Mouse (Mus musculus) heart, adult 9 months (tissue): ENCODE results near the gene Dennd1a.

ENCODE experiments used
- DNase-seq, 2 experiments: peaks; one replicate each; pipeline ENCODE4 v3.0.0; 2022; ENCODE audit warnings: low spot score in 2 of 2

The Dennd1a gene

DNA sequence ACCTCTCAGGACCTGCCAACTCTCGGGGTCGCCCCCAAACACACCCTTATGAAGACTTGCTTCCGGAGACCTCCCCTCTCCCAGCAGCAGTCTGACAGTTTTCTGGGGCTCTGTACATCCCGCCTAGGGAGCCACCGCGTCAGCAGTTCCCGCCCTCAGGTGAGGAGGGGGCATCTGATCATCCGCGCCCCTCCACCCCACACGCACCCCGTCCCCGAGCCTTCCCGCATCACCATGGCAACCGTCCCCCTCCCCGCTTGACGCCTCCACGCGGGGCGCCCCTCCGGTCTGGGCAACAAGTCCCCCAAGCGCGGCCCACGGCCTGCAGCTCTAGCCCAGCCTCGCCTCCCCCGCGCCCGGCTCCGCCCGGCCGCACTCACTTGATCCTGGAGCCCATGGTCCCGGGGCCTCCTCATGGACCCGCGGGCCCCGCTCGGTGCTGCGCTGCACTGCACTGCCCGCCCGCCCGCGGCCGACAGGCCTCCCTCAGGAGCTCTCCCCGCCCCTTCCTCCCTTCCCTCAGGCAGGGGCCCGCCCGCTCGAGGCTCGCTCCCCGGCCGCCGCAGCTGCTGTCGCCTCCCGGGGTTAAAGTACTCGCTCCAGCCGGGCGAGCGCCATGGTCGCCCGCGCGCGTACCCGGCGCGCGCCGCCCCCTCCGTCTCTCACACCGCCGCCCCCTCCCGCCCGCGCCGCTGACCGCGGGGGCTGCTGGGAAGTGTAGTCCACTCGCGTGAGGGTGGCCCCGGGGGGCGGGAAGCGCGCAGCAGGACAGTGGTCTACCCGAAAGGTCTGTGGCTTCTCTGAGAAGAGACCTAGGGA is at the start of gene Dennd1a:
Dennd1a (minus strand) TSS at position 658 of the 819 bp plus-strand sequence.
- peak; percentile 87 to 91 for DNase-seq

DNA sequence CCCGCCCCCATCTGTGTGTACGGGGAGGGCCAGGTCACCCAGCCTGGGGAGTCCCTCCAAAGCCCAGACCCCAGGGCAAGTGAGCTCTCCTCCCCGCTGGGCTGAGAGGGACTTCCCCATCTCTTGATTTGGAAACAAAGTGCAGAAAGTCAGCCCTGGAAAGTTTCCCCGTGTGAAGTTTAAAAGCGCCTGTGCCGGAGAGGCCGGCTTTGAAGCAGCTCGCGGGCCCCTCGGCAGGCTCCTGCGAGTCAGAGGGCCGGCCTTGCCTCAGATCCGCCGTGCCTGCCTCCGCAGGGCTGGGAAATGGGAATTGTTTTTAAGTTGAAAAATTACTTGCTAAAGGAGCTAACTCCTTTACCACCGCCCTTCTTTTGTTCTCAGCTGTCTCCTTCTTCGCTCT is 49.4 kb upstream of the Dennd1a start:
- no peak for DNase-seq

DNA sequence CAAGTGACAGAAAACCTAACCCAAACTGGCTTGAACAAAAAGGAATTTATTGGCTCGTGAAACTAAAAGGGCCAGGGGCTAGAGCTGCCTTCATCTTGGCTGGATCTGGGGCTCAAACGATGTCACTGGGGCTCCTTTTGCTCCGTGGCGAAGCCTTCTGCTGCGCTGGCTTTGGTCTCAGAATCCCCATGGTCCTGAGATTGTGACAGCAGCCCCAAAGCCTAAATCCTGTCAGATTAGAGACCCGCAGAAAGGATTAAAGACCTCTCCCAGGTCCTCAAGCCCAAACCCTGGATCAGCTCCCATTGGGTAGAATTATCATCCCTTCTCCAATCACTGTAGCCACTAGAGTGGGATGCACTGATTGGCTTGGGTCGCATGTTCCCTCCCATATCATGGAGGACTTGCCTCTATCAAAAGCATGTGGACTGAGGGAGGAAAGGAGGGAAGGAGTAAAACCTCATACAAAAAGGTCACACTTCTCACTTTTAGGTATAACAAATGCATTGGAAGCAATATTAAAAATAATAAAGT is 46.5 kb upstream of the Dennd1a start:
- DNase-seq: no peak

DNA sequence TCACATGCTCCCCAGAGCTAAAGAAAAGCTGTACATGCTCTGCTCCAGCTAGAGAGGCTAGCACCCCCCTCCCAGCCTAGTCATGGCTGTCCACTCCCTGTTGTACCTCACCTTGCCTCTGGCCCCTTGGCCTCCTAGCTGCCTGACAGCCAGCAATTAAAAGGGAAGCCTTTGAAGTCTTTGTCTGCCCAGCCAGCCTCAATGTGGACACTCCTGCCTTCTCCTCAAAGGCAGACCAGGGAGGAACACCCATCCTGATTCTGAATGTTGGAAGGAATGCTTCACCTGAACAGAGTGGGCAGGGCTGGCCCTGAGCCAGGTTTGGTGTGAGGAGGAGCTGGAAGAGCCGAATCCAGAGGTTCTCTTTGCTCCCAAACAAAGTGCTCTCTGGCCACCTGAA is 39.5 kb upstream of the Dennd1a start:
- DNase-seq: no peak

- no peak for DNase-seq
Measured at GRCm38 (mm10) chr2:38323380-38323779, 36.2 kb upstream of the Dennd1a start.

DNA sequence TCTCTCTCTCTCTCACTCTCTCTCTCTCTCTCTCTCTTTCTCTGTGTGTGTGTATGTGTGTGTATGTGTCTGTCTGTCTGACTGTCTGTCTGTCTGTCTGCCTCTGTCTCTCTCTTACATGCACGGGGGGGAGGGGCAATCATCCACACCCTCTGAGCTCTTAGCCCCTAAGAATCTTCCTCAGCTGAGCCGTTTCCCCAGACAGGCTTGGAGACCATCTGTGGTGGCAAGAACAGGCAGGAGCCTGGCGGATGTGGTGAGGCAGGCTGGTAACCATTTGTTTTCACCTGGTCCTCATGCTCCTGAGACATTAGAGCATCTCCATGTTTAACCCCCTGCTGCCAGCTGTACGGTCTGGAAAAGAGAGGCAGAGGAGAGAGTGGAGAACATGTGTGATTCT is 33.7 kb upstream of the Dennd1a start:
- no peak for DNase-seq

DNA sequence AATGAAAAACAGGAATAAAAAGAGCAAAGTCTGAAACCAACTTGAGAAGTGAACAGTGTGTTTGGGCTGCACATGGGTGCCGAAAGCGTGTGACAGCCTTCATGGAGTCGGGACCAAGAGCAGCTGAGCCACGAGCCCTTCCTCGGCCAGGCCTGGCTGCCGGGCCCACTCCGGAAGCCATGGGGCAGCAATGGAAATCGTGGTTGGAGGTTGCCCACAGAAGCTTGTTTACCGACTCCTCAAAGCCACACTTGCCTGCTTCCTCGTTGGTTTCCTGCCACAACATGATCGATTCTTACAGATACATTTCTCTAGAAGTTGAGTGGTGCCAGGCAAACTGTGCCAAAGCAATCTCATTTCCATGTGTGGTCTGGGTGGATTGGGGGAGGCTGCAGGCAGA is 31.9 kb upstream of the Dennd1a start:
- no peak for DNase-seq

DNA sequence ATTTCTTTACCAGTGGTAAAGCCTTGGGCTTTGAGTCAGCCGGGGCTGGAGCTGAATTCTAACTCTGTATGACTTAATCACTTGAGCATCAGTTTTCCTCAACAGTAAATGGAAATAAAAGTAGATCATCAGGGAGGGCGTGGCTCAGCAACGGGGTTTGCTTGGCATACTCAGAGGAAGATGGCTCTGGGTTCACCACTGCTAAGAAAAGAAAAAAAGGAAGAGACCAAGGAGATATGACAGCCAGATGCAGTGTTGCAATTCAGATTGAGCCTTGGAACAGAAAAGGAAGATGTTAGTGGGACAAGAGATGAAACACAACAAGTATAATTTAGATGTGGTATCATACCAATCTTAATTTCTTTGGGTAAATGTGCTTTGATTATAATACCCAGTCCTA is 26.2 kb upstream of the Dennd1a start:
- DNase-seq: no peak

- no peak for DNase-seq
Measured at GRCm38 (mm10) chr2:38312921-38313320, 25.7 kb upstream of the Dennd1a start.

GRCm38 (mm10) chr2:38305152-38305551 is 18.0 kb upstream of the Dennd1a start:
- no peak for DNase-seq

- DNase-seq: no peak
Measured at GRCm38 (mm10) chr2:38300941-38301340, 13.8 kb upstream of the Dennd1a start.

DNA sequence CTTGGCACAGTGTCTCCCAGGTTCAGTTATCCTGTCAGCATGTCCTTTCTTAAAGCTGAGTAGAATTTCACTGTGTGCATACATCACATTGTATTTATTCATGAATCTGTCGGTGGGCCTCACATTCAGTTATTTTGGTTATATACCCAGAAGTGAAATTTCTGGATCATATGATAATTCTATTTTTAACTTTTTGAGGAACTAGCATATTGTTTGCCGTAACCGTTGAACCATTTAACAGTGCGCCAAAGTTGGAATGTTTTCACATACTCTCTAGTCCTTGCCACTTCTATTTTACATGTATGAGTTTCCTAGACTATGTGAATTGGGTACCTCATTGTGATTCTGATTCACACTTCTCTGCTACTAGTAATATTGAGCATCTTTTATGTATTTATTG is 8.7 kb upstream of the Dennd1a start:
- no peak for DNase-seq

DNA sequence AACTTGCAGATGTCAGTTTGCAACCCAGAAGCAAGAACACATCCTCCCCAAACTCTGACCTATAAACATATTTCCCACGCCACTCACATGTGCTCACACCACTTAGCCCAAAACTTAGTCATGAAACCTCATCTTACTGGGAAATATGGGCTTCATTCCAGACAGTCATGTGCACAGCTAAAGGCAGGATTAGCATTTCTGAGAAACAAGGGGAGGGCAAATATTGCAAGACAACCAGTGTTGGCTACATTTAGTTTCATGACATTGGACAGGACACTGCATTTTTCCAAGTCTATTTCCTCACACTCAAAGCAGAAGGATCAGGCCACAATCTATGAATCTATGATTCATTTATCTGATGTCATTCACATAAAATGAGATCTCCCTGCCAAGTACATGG is 4.3 kb upstream of the Dennd1a start:
- no peak for DNase-seq

DNA sequence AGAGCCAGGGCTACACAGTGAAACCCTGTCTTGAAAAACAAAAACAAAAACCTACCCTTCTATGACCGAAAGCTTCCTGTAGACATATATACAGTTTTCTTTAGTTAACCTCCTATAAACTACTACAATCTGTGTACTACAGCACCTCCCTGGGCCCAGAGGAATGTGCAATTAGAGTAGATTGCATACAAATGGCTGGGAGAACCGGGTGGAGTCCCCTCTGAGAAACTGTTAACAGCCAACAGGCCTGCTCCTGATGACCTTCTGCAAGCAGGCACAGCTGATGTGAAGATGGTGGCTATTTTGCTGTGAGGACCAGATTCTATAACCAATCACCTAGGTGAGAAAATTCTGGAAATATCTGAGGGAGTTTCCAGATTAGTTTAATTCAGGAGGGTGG is 1.0 kb upstream of the Dennd1a start:
- no peak for DNase-seq

GRCm38 (mm10) chr2:38286433-38286732 is 807 bp downstream of the Dennd1a start:
- DNase-seq: no peak

- no peak for DNase-seq
Measured at GRCm38 (mm10) chr2:38285781-38286432, 1.3 kb downstream of the Dennd1a start.

DNA sequence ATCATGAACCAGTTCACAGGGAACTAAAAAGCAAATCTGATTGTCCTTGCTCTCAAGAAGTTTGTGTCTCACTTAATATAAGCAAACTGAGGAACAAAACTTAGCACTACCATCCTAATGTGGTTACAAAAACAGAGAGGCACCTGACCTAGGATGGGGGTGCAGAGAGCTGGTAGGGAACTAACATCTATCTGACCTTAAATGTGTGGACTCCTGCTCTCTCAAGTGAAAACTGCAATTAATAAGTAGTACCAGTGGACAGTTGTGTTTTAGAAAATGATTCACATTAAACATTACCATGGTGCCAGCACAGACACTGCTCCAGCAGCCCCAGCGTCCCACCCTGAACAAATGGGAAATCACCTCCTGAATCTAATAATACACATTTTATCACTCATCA is 3.2 kb downstream of the Dennd1a start:
- no peak for DNase-seq

DNA sequence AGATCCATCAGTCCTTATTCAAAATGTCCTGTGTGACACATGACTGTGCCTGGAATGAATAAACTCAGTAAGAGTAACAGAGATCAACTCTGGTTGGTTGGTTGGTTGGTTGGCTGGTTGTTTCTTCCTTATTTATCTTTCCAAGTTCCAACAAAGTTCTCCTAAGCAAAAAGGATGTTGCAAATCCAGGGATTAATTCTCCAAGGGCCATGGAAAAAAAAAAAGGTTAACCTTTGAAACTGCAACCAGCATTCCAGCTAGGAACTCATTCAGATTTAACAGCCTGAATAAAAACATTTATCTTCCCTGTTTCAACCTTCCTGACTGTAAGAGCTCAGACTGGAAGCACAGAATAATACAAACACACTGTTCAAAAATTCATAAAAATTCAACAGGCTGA is 6.8 kb downstream of the Dennd1a start:
- DNase-seq: no peak

GRCm38 (mm10) chr2:38274973-38275372 is 12.2 kb downstream of the Dennd1a start:
- DNase-seq: no peak

DNA sequence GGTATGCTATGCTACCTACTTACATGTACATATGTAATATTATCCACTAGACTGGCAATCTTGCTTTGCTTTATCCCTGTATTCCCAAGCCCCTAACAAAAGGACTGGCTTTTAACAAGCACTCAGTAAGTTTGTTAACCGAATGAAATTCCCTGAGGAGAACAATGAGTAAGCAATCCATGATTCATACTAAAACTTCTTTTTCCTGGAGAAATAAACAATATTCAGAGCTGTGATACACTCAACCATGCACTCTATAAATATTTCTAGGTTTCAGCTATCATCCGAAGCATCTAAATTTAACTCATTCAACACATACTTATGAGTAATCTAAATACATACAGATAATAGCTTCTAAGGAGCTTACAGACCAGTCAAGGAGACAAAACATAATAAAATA is 23.5 kb downstream of the Dennd1a start:
- DNase-seq: peak; percentile 5 to 8

- no peak for DNase-seq
Measured at GRCm38 (mm10) chr2:38259052-38259451, 28.1 kb downstream of the Dennd1a start.

- no peak for DNase-seq
Measured at GRCm38 (mm10) chr2:38237616-38238015, 49.6 kb downstream of the Dennd1a start.

DNA sequence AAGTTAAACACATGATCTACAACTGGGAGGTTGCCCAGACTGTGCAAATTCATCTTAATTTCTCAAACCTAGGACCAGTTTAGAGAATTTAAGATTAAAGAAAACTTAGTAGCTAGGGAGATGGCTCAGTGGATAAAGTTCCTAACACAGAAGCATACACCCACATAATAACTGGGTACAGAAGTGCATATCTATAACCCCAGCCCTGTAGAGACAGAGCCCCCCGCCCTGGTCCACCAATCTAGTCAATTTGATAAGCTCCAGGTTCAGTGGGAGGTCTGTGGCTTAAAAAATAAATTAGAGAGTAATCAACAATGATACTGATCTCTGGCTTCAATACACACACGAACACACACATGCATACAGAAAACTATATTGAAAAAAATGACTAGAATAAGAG is 51.6 kb downstream of the Dennd1a start:
- DNase-seq: no peak
